Mouse (Mus musculus) erythroid progenitor cell, adult 5-6 weeks (primary cell): ENCODE data around the gene Gm49320. TPM values are rescaled to one million over a fixed set of nuclear protein-coding genes. Genes with fewer than 3 reads are reported as not detected.
A peak's percentile ranks its signal among the peaks of the same experiment; 100 is the strongest.
"Not testable (repeated sequence)": the region's sequence is repeated elsewhere in the genome, so short reads cannot be mapped to it uniquely, and the experiment has no call there.

Experiments
- ATAC-seq: replicated peaks from 2 replicates; pipeline ENCODE4 v1.8.0; 2016; ENCODE audit warnings: moderate number of reproducible peaks, mild to moderate bottlenecking, moderate TSS enrichment, inconsistent platforms; ENCODE audit not compliant: poor library complexity, low FRiP score, severe bottlenecking
- total RNA-seq, 2 experiments: library from RNA; stranded (forward) in 1 of 2; stranded (reverse) in 1 of 2; fragments of 150-400 nt in 1 of 2; fragments of 186-747, 209-891 nt in 1 of 2; gene quantifications; 2 replicates each; pipeline versions ENCODE4 v1.2.3 to v1.2.4; 2015 to 2017; ENCODE audit warnings: low replicate concordance in 2 of 2

Gm49320 gene
- total RNA-seq, 2 experiments from 2014 or later = not detected

GRCm38 (mm10) chr8:4222059-4222458 lies 16.6 kb upstream of the Gm49320 start:
- ATAC-seq = no peak

GRCm38 (mm10) chr8:4226323-4226722 lies 12.3 kb upstream of the Gm49320 start:
- ATAC-seq = no peak

DNA sequence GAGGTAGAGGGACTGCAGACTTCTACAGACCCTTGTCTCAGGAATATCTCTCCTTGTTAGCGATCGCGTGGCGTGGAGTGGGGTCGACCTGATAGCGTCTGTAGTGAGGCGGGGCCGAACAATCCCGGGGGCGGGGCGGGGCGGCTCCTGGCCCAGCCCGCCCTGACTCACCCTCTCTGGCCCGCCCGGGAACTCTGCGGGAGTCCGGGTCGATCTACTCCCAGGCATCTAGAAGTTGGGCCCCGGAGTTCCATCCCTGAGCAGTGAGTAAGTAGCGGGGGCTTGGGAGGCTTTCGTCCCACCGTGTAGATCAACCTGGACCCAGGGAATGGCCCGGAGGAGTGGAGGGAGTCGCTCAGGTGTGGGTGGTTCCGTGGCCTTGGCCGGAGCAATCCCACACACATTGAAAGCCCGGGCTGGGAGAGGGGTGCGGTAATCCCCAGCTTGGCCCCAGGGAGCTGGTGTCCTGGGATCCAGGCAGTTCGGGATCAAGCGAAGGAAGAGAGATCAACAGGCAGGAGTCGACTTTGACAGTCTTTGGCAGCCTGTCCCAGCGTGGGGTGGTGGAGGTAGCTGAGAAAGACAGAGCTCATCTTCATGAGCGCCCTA lies 11.8 kb upstream of the Gm49320 start, which contains the start of gene Lrrc8e:
Gene Lrrc8e, plus strand, starts transcription at position 89 of the 609 bp plus-strand sequence.
- ATAC-seq = peak; percentile 67; the same call in 1 of the 2 replicates

DNA sequence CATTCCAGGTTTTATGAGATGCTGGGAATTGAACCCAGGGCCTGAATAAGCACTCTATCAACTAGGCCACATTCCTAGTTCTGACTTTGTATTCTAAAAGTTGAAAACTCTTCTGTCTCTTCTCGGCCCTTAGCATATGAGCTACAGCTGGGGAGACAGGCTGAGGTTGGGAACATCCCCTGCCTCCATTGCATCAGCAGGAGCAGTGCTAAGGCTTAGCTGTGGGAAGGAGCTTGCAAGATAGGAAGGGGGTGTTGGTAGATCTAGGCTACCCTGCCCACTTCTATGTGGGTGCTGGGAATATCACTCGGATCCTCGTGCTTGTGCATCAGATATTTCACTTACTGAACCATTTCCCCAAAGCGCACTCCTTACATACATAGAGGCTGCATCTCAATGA lies 10.7 kb upstream of the Gm49320 start:
- ATAC-seq = no peak

DNA sequence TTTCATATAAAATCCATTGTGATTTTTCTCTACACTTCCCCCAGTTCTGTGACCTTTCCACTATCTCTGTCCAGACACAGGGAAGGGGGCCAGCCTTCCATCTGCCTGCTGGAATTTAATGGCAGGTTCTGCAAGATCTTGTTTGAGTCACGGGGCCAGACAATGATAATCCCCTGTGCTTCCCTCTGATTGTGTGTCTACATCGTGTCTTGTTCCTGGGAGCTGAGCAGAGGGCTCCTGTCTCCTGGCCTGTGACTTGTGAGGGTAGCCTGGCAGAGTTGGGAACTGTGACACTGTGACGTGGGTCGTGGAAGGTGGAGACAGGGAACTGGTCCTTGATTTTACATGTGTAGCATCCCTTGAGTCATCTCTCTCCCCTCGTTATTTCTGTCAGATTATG lies 8.9 kb upstream of the Gm49320 start:
- no peak for ATAC-seq

DNA sequence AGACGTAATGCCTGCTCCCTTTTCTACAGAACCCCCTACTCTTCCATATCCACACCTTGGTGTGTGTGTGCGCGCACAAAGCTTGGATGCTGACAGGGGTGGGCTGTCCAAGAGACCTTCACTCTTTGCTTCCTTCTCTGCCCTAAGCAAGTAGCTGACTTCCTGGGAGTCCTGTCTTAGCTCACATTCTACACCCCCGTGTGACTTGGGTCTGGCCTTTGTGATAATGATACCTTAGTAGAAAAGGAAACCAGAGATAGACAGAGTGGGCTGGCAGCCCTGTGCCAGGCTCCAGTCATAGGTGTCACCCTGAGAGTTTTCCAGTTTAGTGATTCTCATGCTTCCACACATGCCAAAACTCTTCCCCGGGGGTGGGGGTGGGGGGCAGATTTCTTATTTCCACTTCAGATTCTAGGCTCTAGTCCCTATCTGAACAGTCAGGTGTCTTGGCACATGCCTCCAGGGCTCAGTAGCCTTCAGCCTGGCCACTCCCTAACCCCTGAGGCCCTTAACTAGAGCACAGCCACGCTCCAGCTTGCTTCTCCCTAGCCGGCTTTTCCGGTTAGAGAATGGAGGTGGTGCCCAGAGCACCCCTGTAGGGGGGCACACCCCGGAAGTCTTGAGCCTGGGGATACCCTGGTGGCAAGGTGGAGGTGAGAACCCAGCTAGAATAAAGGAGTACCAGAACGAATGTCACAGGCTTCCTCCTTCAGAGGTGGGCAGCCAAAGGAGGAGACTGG lies 7.9 kb upstream of the Gm49320 start:
- no peak for ATAC-seq

DNA sequence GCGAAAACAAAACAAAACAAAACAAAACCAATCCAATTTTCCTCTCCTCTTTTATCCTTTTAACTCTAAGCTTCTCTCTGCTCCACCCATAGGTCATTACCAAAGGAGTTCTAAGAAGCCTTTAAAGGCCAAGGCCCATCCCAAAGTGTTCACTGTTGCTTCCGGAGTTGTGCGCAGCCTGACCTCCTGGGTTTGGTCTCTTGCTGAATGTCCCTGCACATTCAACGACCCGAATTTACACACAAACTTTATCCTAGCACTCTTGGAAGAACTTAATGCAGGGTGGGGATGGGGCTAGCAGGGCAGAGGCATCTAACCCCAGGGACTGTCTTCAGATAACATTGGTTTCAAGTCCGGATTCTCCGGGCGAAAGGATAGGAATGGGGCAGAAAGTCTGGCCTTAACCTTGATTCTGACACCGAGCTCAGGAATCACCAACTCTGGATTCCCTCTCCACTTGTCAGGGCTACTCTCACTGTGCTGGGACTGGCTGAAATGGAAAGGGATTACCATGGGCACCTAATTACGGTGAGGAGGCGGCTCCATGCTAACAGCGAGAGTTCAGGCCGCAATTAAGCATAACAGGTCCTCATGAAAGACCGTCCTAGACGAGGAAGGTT lies 741 bp upstream of the Gm49320 start:
- peak; percentile 2 for ATAC-seq

DNA sequence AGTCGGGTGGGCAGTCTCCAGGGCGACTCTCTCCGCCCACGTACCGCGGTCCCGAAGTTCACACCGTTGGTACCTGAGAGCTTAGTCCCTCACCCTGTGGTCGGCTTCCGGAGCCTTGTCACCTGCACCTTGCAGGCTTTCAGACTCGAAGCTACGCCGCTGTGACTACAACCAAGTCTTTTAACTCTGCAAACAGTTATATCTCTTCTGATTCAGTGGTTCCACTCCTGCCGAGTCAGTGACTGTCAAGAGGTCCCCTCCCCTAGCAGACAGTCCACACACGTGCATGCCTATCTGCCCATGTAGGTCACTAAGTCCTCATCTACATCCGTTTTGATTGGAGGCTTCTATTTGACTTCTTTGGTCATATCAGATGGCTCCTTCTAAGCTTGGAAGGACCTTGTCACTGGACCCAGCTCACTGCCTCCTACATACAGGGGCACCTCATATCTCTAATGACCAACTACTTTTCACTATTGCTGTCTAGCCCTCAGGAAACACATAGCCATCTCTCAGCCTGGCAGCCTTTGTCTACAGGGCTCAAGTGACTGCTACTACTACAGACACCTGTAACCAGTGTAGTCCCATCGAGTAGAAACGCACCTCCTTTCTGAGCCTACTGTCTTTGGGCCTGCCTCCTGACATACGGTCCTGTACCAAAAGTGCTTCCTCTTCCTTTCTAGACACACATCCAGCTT lies 677 bp downstream of the Gm49320 start:
- ATAC-seq = peak; percentile 7

DNA sequence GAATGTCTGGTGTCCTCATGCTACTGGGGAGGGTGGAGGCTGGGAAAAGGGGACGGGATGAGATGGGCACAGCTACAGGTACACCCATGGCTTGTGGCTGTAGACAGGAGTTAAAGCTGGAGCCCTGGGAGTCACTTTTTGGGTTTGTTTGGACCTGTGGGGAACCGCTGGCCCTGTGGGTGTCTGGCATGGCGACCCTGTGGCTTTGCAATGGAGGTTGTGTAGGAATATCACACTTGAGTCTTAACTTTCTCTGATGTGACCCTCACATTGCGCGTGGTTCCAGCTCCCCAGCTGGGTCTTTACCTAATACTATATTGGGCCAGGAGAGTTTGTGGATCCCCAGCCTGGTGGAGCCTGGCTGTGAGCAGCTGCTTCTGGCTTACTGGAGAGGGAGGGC lies 6.4 kb downstream of the Gm49320 start:
- no peak for ATAC-seq

- ATAC-seq = no peak
These were observed 7.1 kb downstream of the Gm49320 start for GRCm38 (mm10) chr8:4245737-4246136.

- ATAC-seq = no peak
These were observed 8.6 kb downstream of the Gm49320 start for GRCm38 (mm10) chr8:4247241-4247640.

GRCm38 (mm10) chr8:4247951-4248540 lies 9.4 kb downstream of the Gm49320 start, which contains the start of gene Tgfbr3l:
Gene Tgfbr3l (plus strand): TSS chr8:4248214.
- ATAC-seq = no peak

DNA sequence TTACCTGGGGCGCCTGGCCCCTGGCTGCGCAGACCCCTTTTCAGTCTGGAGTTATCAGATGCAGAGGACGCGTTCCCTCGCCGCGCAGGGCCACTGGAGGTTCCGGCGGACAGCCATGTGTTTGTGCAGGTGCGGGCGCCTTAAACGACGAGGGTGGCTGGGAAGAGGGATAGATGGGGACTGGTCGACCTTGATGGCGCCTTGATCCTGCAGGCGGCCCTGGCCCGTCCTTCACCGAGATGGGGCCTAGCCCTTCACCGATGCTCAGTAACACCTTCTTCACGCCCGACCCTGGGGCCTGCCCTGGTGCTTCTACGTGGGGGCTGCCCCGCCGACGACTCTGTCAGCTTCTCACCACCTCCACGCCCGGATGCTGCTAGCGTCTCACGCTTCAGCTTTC lies 10.5 kb downstream of the Gm49320 start:
- no peak for ATAC-seq

- peak; percentile 52 for ATAC-seq
These were observed 11.8 kb downstream of the Gm49320 start for GRCm38 (mm10) chr8:4250306-4250970.

GRCm38 (mm10) chr8:4252116-4252760 lies 13.6 kb downstream of the Gm49320 start:
- ATAC-seq = no peak

DNA sequence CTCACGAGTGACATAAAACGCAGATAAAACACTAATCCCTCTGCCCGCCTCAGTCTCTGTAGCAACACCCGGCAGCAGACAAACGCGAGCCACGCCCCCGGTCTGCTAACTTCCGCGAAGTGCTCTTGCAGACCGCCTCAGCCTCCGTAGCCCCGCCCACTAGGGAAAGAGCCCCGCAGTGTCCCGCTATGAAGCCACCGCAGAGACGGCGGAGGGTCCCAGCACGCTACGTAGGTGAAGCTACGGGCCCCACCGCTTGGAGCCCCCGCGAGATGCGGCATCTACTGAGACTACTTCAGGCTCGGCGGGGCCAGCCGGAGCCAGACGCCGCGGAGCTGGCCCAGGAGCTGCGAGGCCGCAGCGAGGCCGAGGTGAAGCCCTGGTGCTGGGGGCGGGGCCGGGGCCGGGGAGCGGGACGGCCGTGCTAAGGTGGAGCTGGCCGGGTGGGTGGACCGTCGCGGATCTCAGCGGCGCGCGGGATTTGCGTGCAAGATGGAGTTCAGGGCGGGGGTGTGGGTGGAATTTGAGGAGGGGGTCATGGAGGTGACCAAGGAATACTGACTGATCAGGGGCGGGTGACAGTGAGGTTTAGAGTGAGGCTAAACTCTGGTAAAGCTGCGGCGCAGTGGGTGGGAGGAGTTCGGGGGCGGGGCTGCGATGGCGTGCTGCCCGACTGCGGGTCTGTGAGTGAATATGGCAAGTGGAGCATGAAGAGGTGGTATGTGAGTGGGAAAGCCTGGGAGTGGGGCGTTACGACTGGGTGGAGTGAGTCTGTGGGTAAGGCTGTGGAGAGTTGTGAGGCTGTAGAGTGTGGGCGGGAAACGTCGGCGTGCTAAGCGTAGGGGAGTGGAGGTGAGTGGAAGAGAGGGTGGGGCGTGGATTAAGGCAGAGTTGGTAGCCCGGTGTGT lies 14.5 kb downstream of the Gm49320 start, which contains the start of gene Snapc2:
Gene Snapc2, plus strand, starts transcription at position 147 of the 908 bp plus-strand sequence.
- ATAC-seq = peak; percentile 88

- no peak for ATAC-seq
These were observed 15.3 kb downstream of the Gm49320 start for GRCm38 (mm10) chr8:4254001-4254400.

DNA sequence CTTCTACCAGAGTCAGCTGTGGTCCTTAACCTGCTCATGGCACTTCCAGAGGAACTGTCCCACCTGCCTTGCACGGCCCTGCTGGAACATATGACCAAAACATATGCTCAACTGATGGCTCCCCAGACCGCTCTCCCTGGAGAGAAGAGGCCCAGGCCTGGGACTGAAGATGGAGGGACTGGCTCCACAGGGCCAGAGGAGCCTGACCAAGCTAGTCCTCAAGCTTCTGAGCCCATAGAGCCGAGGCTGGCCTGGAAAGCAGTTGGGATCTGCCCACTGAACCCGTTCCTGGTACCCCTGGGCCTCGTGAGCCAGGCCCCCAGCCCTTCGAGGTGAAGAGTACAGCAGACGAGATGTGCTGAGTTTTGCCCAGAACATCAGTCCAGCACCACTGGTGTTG lies 16.8 kb downstream of the Gm49320 start:
- ATAC-seq = not testable (repeated sequence)
